Mouse (Mus musculus) myocyte (in vitro differentiated cells): ENCODE measurements around the gene Dohh. TPM values are rescaled to one million over a fixed set of nuclear protein-coding genes. Genes with fewer than 3 reads are reported as not detected.

Experiments used
- H3K27me3 ChIP-seq: one replicate; pipeline ENCODE4 v1.6.1; 2011; ENCODE audit not compliant: control insufficient read depth, insufficient read depth, insufficient read length
- H3K36me3 ChIP-seq: one replicate; pipeline ENCODE4 v1.6.1; 2011; ENCODE audit not compliant: control insufficient read depth, insufficient read depth
- H3K4me2 ChIP-seq: one replicate; pipeline ENCODE4 v1.6.1; 2011; ENCODE audit warnings: low read depth, control low read depth
- H3K4me3 ChIP-seq: one replicate; pipeline ENCODE4 v1.5.1; 2011; ENCODE audit warnings: mild to moderate bottlenecking, control low read depth, moderate library complexity
- H3K79me2 ChIP-seq: one replicate; pipeline ENCODE4 v1.6.1; 2011; ENCODE audit not compliant: control insufficient read depth, insufficient read depth
- H3ac ChIP-seq: one replicate; pipeline ENCODE4 v1.6.1; 2011; ENCODE audit not compliant: control insufficient read depth, insufficient read length
- CEBPB ChIP-seq: IDR thresholded peaks from 2 replicates; pipeline ENCODE4 v1.6.1; 2011; ENCODE audit warnings: mild to moderate bottlenecking, moderate library complexity; ENCODE audit not compliant: poor library complexity, insufficient read depth, severe bottlenecking
- E2F4 ChIP-seq: IDR thresholded peaks from one replicate; pipeline ENCODE4 v1.6.1; 2011; ENCODE audit warnings: mild to moderate bottlenecking, control low read depth, moderate library complexity; ENCODE audit not compliant: insufficient read depth
- MAX ChIP-seq: IDR thresholded peaks from one replicate; pipeline ENCODE4 v1.6.1; 2011; ENCODE audit warnings: low read depth, mild to moderate bottlenecking, control low read depth
- MYOD1 ChIP-seq, 3 experiments: IDR thresholded peaks; one replicate each; pipeline ENCODE4 v1.6.1; 2011; ENCODE audit warnings: control low read depth in 2 of 3, low read depth in 2 of 3, mild to moderate bottlenecking in 2 of 3, moderate library complexity in 1 of 3; ENCODE audit not compliant: insufficient read length in 2 of 3, control insufficient read depth in 1 of 3
- MYOG ChIP-seq, 3 experiments: IDR thresholded peaks; one replicate each; pipeline ENCODE4 v1.6.1; 2011; ENCODE audit warnings: control low read depth in 2 of 3, low read depth in 2 of 3, mild to moderate bottlenecking in 2 of 3; ENCODE audit not compliant: insufficient read length in 2 of 3, control insufficient read depth in 1 of 3, insufficient read depth in 1 of 3
- POLR2A ChIP-seq: IDR thresholded peaks from one replicate; pipeline ENCODE4 v1.6.1; 2011; ENCODE audit warnings: low read depth, mild to moderate bottlenecking, control low read depth, moderate library complexity; ENCODE audit not compliant: insufficient read length
- POLR2AphosphoS2 ChIP-seq: IDR thresholded peaks from one replicate; pipeline ENCODE4 v1.6.1; 2011; ENCODE audit warnings: low read depth, control low read depth; ENCODE audit not compliant: insufficient read length
- REST ChIP-seq: IDR thresholded peaks from one replicate; pipeline ENCODE4 v1.6.1; 2011; ENCODE audit warnings: mild to moderate bottlenecking, control low read depth, moderate library complexity; ENCODE audit not compliant: insufficient read depth, insufficient read length
- SRF ChIP-seq: IDR thresholded peaks from one replicate; pipeline ENCODE4 v1.6.1; 2011; ENCODE audit warnings: low read depth; ENCODE audit not compliant: control insufficient read depth, insufficient read length
- TCF12 ChIP-seq: IDR thresholded peaks from one replicate; pipeline ENCODE4 v1.6.1; 2011; ENCODE audit warnings: mild to moderate bottlenecking, control low read depth; ENCODE audit not compliant: poor library complexity, insufficient read depth, severe bottlenecking
- TCF3 ChIP-seq: IDR thresholded peaks from one replicate; pipeline ENCODE4 v1.6.1; 2011; ENCODE audit warnings: low read depth, control low read depth; ENCODE audit not compliant: insufficient read length
- USF1 ChIP-seq: IDR thresholded peaks from one replicate; pipeline ENCODE4 v1.6.1; 2011; ENCODE audit warnings: low read depth, mild to moderate bottlenecking, control low read depth, moderate library complexity
- polyA plus RNA-seq: library from polyadenylated mRNA; unstranded; fragments of >200 nt; fragmentation: generic; extraction: Trizol; gene quantifications from one replicate; pipeline ENCODE4 v1.2.1, GENCODE M21; 2012; ENCODE audit warnings: missing spikeins

The Dohh gene
- polyA plus RNA-seq, 1 experiment = 103 TPM

DNA sequence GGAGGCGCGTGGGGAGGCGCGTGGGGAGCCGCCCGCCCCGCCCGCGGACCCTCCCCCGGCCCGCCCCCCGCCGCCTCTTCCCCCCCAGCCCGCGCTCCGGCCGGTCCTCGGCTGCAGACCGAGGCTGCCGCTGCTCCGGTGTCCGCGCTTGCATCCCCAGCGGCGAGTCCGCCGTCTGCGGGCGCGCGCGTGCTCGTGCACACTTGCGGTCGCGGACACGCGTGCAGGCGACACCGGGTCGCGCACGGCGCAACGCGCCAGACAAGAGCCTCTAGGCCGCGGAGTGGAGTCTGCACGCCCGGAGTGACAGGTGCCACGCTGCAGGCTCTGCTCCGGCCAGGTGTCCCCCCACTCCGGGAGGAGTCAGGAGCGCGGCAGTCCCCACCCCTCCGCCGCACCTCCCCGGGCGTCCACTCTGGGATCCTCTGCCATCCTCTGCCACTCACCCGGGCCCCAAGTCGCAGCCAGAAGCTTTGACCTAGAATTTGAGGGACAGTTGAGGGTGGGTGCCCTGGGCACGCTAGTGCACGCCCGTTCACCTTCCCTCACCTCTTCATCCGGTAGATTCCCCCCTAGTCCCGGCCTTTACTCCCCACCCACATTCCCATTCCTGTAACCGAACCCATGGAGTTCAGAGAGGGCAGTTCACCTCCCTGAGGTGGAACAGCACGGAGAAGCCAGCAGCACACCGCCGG, 46.8 kb downstream of the Dohh start:
- H3K4me2 ChIP-seq = peak overlapping the region; percentile 62

DNA sequence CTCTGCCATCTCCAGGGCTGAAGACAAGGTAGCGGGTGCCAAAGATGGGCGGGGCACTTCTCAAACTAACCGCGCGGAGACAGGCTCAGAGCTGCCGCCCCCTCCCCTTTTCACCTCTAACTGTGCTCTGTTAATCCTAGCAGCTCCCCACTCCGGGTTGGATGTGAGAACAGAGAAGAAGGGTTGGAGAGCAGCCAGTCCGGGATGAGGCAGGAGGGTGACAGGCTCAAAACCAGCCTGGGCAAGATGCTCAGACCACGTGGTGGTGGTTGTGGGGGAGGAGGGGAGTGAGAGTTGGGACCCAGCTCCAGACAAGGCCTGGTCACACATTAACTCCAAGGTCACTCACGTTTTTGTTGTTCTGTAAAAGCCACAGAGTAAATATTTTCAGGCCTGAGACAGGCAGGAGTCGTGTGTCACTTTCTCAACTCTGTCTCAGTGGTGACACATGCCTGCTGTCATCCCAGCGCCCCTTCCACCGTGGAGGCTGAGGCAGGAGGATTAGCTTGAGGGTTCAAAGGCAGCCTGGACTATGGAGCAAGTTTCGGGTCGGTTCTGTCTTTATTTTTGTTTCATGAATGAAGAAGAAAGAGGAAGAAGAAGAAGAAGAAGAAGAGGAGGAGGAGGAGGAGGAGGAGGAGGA, 47.4 kb downstream of the Dohh start:
- Histone ChIP-seq H3K4me2 (peak overlapping the region; percentile 62), H3K36me3 (no peaks in the 10 kb centered on the region), H3ac (no peak overlapping the region), H3K27me3 (no peaks in the 10 kb centered on the region), H3K79me2 (peaks cover 22% of the 10 kb centered on the region), H3K4me3 (peak overlapping the region; percentile 28)
- TF ChIP-seq TCF3 (no peak), MYOD1 (IDR thresholded peaks at IDR 0.05; ENCODE audit: control insufficient read depth in 1 of 3, insufficient read length in 2 of 3, low read depth in 2 of 3) (no peak), REST (no peak), SRF (no peak), USF1 (peak; percentile 58), MYOG (IDR thresholded peaks at IDR 0.05; ENCODE audit: control insufficient read depth in 1 of 3, insufficient read depth in 1 of 3, insufficient read length in 2 of 3, low read depth in 2 of 3) (no peak), MAX (no peak)

More for the DNA sequence above, 46.8 kb downstream of the Dohh start:
- peaks cover 29% of the 10 kb centered on the region for H3K79me2 ChIP-seq
- peak overlapping the region; percentile 51 for H3ac ChIP-seq
- TF ChIP-seq REST = no peak
- TF ChIP-seq MYOD1 (IDR thresholded peaks at IDR 0.05; ENCODE audit: control insufficient read depth in 1 of 3, insufficient read length in 2 of 3, low read depth in 2 of 3) = peak in 2 of 3 experiments; percentile 62 to 67
- TF ChIP-seq USF1 = no peak
- no peak for TF ChIP-seq TCF12
- TF ChIP-seq MAX = no peak
- no peak for TF ChIP-seq SRF
- TF ChIP-seq E2F4 = no peak
- TF ChIP-seq CEBPB = no peak
- peak; percentile 61 for TF ChIP-seq POLR2A
- peak; percentile 69 for TF ChIP-seq POLR2AphosphoS2
- TF ChIP-seq MYOG (IDR thresholded peaks at IDR 0.05; ENCODE audit: control insufficient read depth in 1 of 3, insufficient read depth in 1 of 3, insufficient read length in 2 of 3, low read depth in 2 of 3) = peak in 2 of 3 experiments; percentile 26 to 71
- peak; percentile 22 for TF ChIP-seq TCF3
- H3K4me3 ChIP-seq = peak overlapping the region; percentile 28
- no peaks in the 10 kb centered on the region for H3K27me3 ChIP-seq
- no peaks in the 10 kb centered on the region for H3K36me3 ChIP-seq

DNA sequence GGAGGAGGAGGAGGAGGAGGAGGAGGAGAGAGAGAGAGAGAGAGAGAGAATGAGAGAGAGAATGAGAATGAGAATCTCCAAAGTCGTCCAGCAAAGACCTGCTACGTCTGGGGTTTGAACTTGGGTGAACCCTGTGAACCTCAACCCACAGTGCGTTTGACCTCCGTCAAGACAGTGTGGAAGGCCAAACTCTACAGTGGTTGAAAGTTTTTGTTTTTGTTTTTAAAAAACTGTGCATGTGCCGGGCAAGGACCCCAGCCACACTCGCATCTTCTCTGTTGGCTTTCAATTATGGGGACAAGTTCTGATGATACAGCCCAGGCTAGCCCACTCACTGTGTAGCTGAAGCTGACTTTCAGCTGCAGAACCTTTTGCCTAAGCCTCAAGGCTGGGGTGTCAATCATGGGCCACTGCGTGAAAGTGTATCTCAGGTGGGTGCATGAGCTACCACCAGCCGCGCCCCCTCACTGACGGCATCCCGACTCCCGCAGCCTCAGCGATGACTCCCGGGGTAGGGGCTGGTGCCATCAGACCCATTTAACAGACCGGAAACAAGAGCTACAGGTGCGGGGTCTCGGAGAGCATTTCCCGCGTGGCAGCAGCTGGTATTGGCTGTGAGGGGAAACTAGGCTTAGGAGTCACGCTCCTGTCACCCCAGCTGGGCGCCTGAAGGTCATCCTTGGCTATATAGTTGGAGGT, 48.1 kb downstream of the Dohh start:
- H3K79me2 ChIP-seq = peaks cover 18% of the 10 kb centered on the region
- no peak for TF ChIP-seq POLR2A
- no peak for TF ChIP-seq USF1
- TF ChIP-seq TCF12 = no peak
- TF ChIP-seq E2F4 = no peak
- TF ChIP-seq MYOG (IDR thresholded peaks at IDR 0.05; ENCODE audit: control insufficient read depth in 1 of 3, insufficient read depth in 1 of 3, insufficient read length in 2 of 3, low read depth in 2 of 3) = no peak
- TF ChIP-seq MYOD1 (IDR thresholded peaks at IDR 0.05; ENCODE audit: control insufficient read depth in 1 of 3, insufficient read length in 2 of 3, low read depth in 2 of 3) = no peak
- TF ChIP-seq REST = no peak
- no peak for TF ChIP-seq MAX
- TF ChIP-seq POLR2AphosphoS2 = no peak
- no peak for TF ChIP-seq SRF
- no peak for TF ChIP-seq TCF3
- no peak for TF ChIP-seq CEBPB
- H3K27me3 ChIP-seq = no peaks in the 10 kb centered on the region
- H3ac ChIP-seq = no peak overlapping the region
- H3K4me2 ChIP-seq = peak overlapping the region; percentile 91
- no peaks in the 10 kb centered on the region for H3K36me3 ChIP-seq
- H3K4me3 ChIP-seq = peak overlapping the region; percentile 5

DNA sequence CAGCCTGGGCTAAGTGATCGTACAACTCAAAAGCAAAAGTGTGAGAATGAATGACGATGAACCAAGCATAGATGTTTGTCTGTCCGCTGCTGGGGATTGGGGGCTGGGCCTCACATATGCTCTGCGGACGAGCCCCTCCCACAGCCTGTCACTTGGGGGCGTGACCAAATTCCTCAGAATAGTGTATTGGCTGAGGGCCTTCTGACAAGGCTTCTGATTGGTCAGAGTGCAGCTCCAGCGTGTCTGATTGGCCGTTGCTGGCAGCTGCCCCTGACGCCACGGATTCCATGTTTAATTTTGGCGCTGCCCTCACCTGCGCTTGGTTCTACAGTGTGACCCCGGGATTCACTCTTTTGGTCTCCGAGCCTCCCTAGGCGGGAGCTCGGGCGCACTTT, 48.6 kb downstream of the Dohh start:
- Histone ChIP-seq H3K4me2 (peak overlapping the region; percentile 91), H3K79me2 (peaks cover 12% of the 10 kb centered on the region), H3K27me3 (no peaks in the 10 kb centered on the region), H3K4me3 (peak overlapping the region; percentile 5), H3ac (no peak overlapping the region), H3K36me3 (no peaks in the 10 kb centered on the region)
- TF ChIP-seq USF1 (peak; percentile 61), MYOG (IDR thresholded peaks at IDR 0.05; ENCODE audit: control insufficient read depth in 1 of 3, insufficient read depth in 1 of 3, insufficient read length in 2 of 3, low read depth in 2 of 3) (peak in 1 of 3 experiments; percentile 52), CEBPB (no peak), TCF12 (no peak), TCF3 (no peak), SRF (no peak), E2F4 (no peak), POLR2AphosphoS2 (no peak), MYOD1 (IDR thresholded peaks at IDR 0.05; ENCODE audit: control insufficient read depth in 1 of 3, insufficient read length in 2 of 3, low read depth in 2 of 3) (peak in 1 of 3 experiments; percentile 16), MAX (no peak), POLR2A (no peak), REST (no peak)
